Mouse (Mus musculus): ENCODE measurements around the gene Myadm.
"Not testable (repeated sequence)": the region's sequence is repeated elsewhere in the genome, so short reads cannot be mapped to it uniquely, and the experiment has no call there.

Myadm gene

GRCm38 (mm10) chr7:3290257-3291033, 1.6 kb downstream of the Myadm start:
- peak; percentile 93 for DNase-seq (ENCODE audit: low spot score)

- DNase-seq (ENCODE audit: low spot score) = no peak
Measured at GRCm38 (mm10) chr7:3291197-3291596, 2.3 kb downstream of the Myadm start.

- no peak for DNase-seq (ENCODE audit: low spot score)
Measured at GRCm38 (mm10) chr7:3291764-3292163, 2.9 kb downstream of the Myadm start.

- not testable (repeated sequence) for DNase-seq (ENCODE audit: low spot score)
Measured at GRCm38 (mm10) chr7:3292271-3292670, 3.4 kb downstream of the Myadm start.

GRCm38 (mm10) chr7:3292791-3293190, 3.9 kb downstream of the Myadm start:
- no peak for DNase-seq (ENCODE audit: low spot score)

GRCm38 (mm10) chr7:3294794-3295193, 5.9 kb downstream of the Myadm start:
- no peak for DNase-seq (ENCODE audit: low spot score)

GRCm38 (mm10) chr7:3295321-3296110, 6.6 kb downstream of the Myadm start:
- no peak for DNase-seq (ENCODE audit: low spot score)

GRCm38 (mm10) chr7:3296711-3297110, 7.8 kb downstream of the Myadm start:
- DNase-seq (ENCODE audit: low spot score) = no peak

- no peak for DNase-seq (ENCODE audit: low spot score)
Measured at GRCm38 (mm10) chr7:3299941-3300617, 11.2 kb downstream of the Myadm start.

GRCm38 (mm10) chr7:3300891-3301627, 12.2 kb downstream of the Myadm start:
- no peak for DNase-seq (ENCODE audit: low spot score)

GRCm38 (mm10) chr7:3301628-3302555, 13.0 kb downstream of the Myadm start:
- DNase-seq (ENCODE audit: low spot score) = no peak

- DNase-seq (ENCODE audit: low spot score) = no peak
Measured at GRCm38 (mm10) chr7:3302556-3303275, 13.8 kb downstream of the Myadm start.

GRCm38 (mm10) chr7:3303276-3303781, 14.4 kb downstream of the Myadm start:
- peak; percentile 66 for DNase-seq (ENCODE audit: low spot score)

GRCm38 (mm10) chr7:3303789-3304188, 14.9 kb downstream of the Myadm start:
- DNase-seq (ENCODE audit: low spot score) = no peak

- DNase-seq (ENCODE audit: low spot score) = no peak
Measured at GRCm38 (mm10) chr7:3304298-3304697, 15.4 kb downstream of the Myadm start.

- no peak for DNase-seq (ENCODE audit: low spot score)
Measured at GRCm38 (mm10) chr7:3306400-3306799, 17.5 kb downstream of the Myadm start.

GRCm38 (mm10) chr7:3308646-3309045, 19.8 kb downstream of the Myadm start:
- DNase-seq (ENCODE audit: low spot score) = no peak

GRCm38 (mm10) chr7:3310233-3310632, 21.4 kb downstream of the Myadm start:
- DNase-seq (ENCODE audit: low spot score) = no peak

- no peak for DNase-seq (ENCODE audit: low spot score)
Measured at GRCm38 (mm10) chr7:3313571-3313970, 24.7 kb downstream of the Myadm start.

- DNase-seq (ENCODE audit: low spot score) = no peak
Measured at GRCm38 (mm10) chr7:3314121-3314520, 25.2 kb downstream of the Myadm start.

Measured in layer of hippocampus, adult 11-12 months (tissue).